Mouse (Mus musculus) midbrain, embryonic 15.5 days (tissue): Measurements from ENCODE around the gene Tmem176a. TPM values are rescaled to one million over a fixed set of nuclear protein-coding genes. Genes with fewer than 3 reads are reported as not detected.
"Not testable (repeated sequence)": the region's sequence is repeated elsewhere in the genome, so short reads cannot be mapped to it uniquely, and the experiment has no call there.

Source experiments
- ATAC-seq: fragments of 200-750 bp; cut with Nextera tagmentation; replicated peaks from 2 replicates; pipeline ENCODE4 v1.8.0; 2017; ENCODE audit warnings: moderate TSS enrichment
- H3K27ac ChIP-seq: fragments of 300-500 bp; sonication (generic); 2 replicates; pipeline ENCODE4 v1.5.1; 2015; ENCODE audit warnings: mild to moderate bottlenecking, inconsistent platforms
- H3K27me3 ChIP-seq: fragments of 300-500 bp; sonication (generic); replicated peaks from 2 replicates; pipeline ENCODE4 v1.6.1; 2015; ENCODE audit warnings: inconsistent platforms
- H3K36me3 ChIP-seq: fragments of 300-500 bp; sonication (generic); replicated peaks from 2 replicates; pipeline ENCODE4 v1.6.1; 2015; ENCODE audit warnings: inconsistent platforms
- H3K4me1 ChIP-seq: fragments of 300-500 bp; sonication (generic); 2 replicates; pipeline ENCODE4 v1.6.1; 2015; ENCODE audit warnings: inconsistent platforms
- H3K4me2 ChIP-seq: fragments of 300-500 bp; sonication (generic); 2 replicates; pipeline ENCODE4 v1.6.1; 2015; ENCODE audit warnings: inconsistent platforms, mild to moderate bottlenecking, moderate library complexity
- H3K4me3 ChIP-seq: fragments of 300-500 bp; sonication (generic); 2 replicates; pipeline ENCODE4 v1.5.1; 2015; ENCODE audit warnings: mild to moderate bottlenecking, inconsistent platforms
- H3K9ac ChIP-seq: fragments of 300-500 bp; sonication (generic); 2 replicates; pipeline ENCODE4 v1.6.1; 2015; ENCODE audit warnings: mild to moderate bottlenecking, inconsistent platforms
- H3K9me3 ChIP-seq: fragments of 300-500 bp; sonication (generic); 2 replicates; pipeline ENCODE4 v1.6.1; 2016; ENCODE audit warnings: inconsistent platforms
- WGBS: fragments of 180-500 bp; shearing (Covaris S2); methylation state at CpG from one replicate; pipeline ENCODE4 v1.1.7; 2015; ENCODE audit warnings: mixed read lengths; 5-methylcytosine and 5-hydroxymethylcytosine counted together
- polyA plus RNA-seq: library from polyadenylated mRNA; unstranded; fragments of >200 nt; fragmentation: Nextera tagmentation; extraction: Ambion mirVana; gene quantifications from 2 replicates; pipeline ENCODE4 v1.2.1, GENCODE M21; 2015

The Tmem176a gene
- polyA plus RNA-seq = 15.0 and 16.1 TPM in 2 replicates

- peak within 1 kb of the TSS; percentile 78 for H3K27ac ChIP-seq
- peak; percentile 37 for ATAC-seq
- H3K9me3 ChIP-seq = no peaks in the 10 kb centered on the region
- H3K27me3 ChIP-seq = no peaks in the 10 kb centered on the region
- H3K4me3 ChIP-seq = peak within 1 kb of the TSS; percentile 41
- peak within 1 kb of the TSS; percentile 58 for H3K4me2 ChIP-seq
- peaks cover 29% of the 10 kb centered on the region for H3K4me1 ChIP-seq
- 24% methylated on average over 7 of the region's 7 CpGs for WGBS
- no peaks in the 10 kb centered on the region for H3K36me3 ChIP-seq
- peak within 1 kb of the TSS; percentile 46 for H3K9ac ChIP-seq
Measured at GRCm38 (mm10) chr6:48840371-48840969, at the start of gene Tmem176a. TSS of gene Tmem176a (plus strand) at chr6:48840919.

DNA sequence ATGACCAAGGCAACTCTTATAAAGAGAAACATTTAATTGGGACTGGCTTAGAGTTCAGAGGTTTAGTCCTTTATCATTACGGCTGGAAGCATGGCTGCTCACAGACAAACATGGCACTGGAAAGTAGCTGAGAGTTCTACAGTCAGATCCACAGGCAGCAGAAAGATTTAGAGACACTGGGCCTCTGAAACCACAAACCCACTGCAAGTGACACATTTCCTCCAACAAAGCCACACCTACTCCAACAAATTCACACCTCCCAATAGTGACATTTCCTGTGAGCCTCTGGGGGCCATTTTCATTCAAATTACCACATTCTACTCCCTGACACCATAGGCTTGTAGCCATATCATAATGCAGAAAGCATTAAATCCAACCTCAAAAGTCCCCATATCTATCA is 38.8 kb upstream of the Tmem176a start:
- Histone ChIP-seq H3K27me3 (no peaks in the 10 kb centered on the region), H3K4me1 (no peaks in the 10 kb centered on the region), H3K27ac (no peak overlapping the region), H3K36me3 (no peaks in the 10 kb centered on the region), H3K9me3 (no peaks in the 10 kb centered on the region), H3K9ac (no peak overlapping the region), H3K4me3 (no peak overlapping the region), H3K4me2 (no peak overlapping the region)
- ATAC-seq = no peak
- 92% methylated on average over 1 of the region's 1 CpGs for whole genome bisulfite sequencing

DNA sequence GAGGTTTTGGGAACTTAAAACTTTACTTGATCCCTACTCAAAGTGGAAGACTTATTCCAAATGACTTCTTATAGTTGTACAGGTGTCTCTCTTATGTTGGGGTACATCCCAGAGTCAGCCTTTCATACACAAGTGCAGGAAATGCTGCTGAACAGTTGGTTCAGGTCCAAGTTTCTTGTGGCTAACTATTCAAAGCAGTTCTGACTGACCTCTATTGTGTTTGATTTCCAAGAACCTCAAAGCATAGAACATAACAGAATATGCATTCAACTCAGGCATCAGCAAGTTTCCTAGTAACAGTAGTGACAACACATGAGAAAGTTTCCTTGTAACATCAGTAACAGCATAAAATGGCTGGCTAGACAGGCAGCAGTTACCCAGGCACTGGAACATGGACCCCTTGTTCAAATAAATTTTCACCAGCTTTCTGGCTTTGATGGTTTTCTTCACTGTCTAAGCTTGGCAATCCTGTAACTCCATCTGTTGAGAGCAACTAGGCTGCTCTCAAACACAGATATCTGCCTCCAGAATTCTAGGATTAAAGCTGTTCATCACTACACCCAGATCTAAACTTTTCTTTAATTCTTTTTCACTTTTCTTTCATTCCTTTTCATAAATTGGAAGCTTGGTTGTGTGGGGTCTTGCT is 37.2 kb upstream of the Tmem176a start:
- Histone ChIP-seq H3K4me1 (no peaks in the 10 kb centered on the region), H3K27ac (no peak overlapping the region), H3K4me3 (no peak overlapping the region), H3K9ac (no peak overlapping the region), H3K36me3 (no peaks in the 10 kb centered on the region), H3K9me3 (no peaks in the 10 kb centered on the region), H3K4me2 (no peak overlapping the region), H3K27me3 (no peaks in the 10 kb centered on the region)
- no peak for ATAC-seq

DNA sequence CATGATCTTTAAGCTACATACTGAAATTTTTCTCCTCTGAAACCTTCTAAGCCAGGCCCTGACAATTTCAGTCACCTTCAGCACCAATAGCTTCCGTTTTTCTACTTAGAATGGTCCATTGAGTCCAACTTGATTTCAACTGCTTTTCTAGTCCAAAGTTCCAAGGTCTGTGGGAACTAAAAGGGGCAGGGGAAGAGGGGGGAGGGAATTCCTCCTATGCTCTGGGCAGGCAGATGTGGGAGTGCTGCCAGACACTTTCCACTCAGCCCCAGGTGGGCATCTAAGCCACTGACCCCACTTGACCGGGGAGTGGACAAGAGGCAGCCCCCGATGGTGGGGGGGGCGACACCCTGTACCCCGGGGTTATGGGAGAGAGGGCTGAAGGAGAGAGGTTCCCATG is 36.4 kb upstream of the Tmem176a start:
- Histone ChIP-seq H3K27me3 (no peaks in the 10 kb centered on the region), H3K27ac (no peak overlapping the region), H3K4me3 (no peak overlapping the region), H3K4me1 (no peaks in the 10 kb centered on the region), H3K9ac (no peak overlapping the region), H3K36me3 (no peaks in the 10 kb centered on the region), H3K4me2 (no peak overlapping the region), H3K9me3 (no peaks in the 10 kb centered on the region)
- WGBS = 90% methylated on average over 5 of the region's 5 CpGs
- ATAC-seq = no peak

DNA sequence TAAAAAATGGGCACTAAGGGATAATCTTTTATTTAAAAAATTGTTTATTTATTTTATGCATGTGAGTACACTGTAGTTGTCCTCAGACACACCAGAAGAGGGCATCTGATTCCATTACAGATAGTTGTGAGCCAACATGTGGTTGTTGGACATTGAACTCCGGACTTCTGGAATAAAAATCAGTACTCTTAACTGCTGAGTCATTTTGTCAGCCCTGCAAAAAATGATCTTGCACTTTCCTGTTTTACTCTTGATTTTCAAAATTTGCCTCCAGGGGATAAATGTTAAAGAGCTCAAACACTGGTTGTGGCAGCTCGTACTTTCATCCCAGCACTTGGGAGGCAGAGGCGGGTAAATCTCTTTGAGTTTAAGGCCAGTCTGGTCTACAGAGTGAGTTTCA is 34.0 kb upstream of the Tmem176a start:
- Histone ChIP-seq H3K4me2 (no peak overlapping the region), H3K9me3 (no peaks in the 10 kb centered on the region), H3K4me3 (no peak overlapping the region), H3K4me1 (no peaks in the 10 kb centered on the region), H3K27me3 (no peaks in the 10 kb centered on the region), H3K27ac (no peak overlapping the region), H3K9ac (no peak overlapping the region), H3K36me3 (no peaks in the 10 kb centered on the region)
- 85% methylated on average over 3 of the region's 3 CpGs for WGBS
- no peak for ATAC-seq

DNA sequence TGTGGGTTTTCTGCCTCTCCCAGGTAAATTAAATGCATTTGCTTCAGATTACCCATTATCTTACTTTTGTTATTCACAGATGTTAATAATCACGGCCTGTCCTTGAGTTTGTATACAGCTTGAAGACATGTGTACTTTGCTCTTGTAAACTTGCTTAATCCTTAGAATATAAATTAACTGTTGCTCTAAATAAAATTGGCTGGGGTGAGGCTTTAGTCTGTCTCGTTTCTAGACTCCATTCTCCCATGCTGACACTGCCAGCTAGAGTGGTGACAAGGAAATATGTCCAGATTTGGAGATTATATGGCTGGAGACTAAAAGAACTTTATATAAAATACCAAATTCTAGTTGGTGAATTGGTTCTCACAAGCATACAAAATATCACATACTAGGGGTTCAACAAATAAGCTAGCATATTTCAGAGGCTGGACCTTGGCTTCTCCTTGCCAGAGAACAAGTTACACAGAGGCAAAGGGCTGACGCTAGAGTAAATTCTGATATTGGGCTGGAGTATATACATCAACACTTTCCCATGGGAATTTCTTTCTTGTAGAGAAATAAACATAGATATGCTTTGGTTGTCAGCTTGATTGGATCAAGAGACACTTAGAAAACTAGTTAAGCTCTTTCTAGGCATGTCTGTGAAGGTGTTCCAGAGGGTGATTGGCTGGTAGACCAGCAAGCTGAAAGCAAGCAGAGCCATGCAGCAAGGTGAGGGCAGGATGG is 31.1 kb upstream of the Tmem176a start:
- Histone ChIP-seq H3K36me3 (no peaks in the 10 kb centered on the region), H3K4me2 (no peak overlapping the region), H3K9me3 (no peaks in the 10 kb centered on the region), H3K27ac (no peak overlapping the region), H3K4me3 (no peak overlapping the region), H3K4me1 (no peaks in the 10 kb centered on the region), H3K9ac (no peak overlapping the region), H3K27me3 (no peaks in the 10 kb centered on the region)
- 83% methylated on average over 3 of the region's 3 CpGs for WGBS
- no peak for ATAC-seq

DNA sequence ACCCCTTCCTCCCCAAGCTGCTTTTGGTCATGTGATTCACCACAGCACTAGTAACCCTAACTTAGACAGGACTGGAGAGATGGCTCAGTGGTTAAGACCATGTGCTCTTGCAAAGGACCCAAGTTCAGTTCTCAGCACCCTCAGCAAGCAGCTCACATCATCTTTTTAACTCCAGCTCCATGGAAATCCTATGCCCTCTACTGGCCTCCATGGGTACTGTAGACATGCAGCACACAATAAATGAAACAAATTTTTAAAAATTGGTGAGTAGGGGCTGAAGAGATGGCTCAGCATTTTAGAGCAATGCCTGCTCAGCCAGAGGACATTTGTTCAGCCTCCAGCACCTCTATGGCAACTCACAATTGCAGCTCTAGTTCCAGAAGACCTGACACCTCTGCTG is 25.7 kb upstream of the Tmem176a start:
- Histone ChIP-seq H3K4me1 (no peaks in the 10 kb centered on the region), H3K36me3 (no peaks in the 10 kb centered on the region), H3K9me3 (no peaks in the 10 kb centered on the region), H3K9ac (no peak overlapping the region), H3K27me3 (no peaks in the 10 kb centered on the region), H3K4me3 (no peak overlapping the region), H3K4me2 (no peak overlapping the region), H3K27ac (no peak overlapping the region)
- ATAC-seq = no peak

DNA sequence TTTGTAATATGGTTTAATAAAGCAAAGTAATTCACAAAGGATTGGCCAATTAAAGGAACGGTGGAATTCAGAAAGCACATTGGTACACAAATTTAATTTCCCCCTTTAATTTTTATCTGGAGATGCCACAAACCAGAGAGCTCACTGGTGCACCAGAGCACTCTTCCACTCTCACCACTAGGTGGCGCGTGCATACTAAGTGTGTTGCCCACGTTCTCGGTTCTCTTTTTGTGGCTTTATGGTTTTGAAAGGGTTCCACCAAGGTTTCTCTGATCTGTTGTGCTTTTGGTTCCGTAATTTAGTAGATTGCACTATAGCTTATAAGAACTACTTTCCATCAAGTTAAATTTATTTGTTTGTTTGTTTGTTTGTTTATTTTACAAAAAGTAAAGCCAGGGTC is 22.9 kb upstream of the Tmem176a start:
- H3K4me3 ChIP-seq = no peak overlapping the region
- no peaks in the 10 kb centered on the region for H3K36me3 ChIP-seq
- H3K27ac ChIP-seq = no peak overlapping the region
- H3K9ac ChIP-seq = no peak overlapping the region
- H3K27me3 ChIP-seq = no peaks in the 10 kb centered on the region
- H3K9me3 ChIP-seq = no peaks in the 10 kb centered on the region
- H3K4me1 ChIP-seq = no peaks in the 10 kb centered on the region
- no peak overlapping the region for H3K4me2 ChIP-seq
- ATAC-seq = no peak
- WGBS = 7% methylated on average over 6 of the region's 6 CpGs

GRCm38 (mm10) chr6:48821991-48822785 is 18.5 kb upstream of the Tmem176a start:
- H3K36me3 ChIP-seq, H3K9me3 ChIP-seq, ATAC-seq, H3K27ac ChIP-seq, H3K27me3 ChIP-seq, H3K9ac ChIP-seq, H3K4me3 ChIP-seq, H3K4me2 ChIP-seq, H3K4me1 ChIP-seq: not testable (repeated sequence)
- WGBS = 85% methylated on average over 7 of the region's 7 CpGs

DNA sequence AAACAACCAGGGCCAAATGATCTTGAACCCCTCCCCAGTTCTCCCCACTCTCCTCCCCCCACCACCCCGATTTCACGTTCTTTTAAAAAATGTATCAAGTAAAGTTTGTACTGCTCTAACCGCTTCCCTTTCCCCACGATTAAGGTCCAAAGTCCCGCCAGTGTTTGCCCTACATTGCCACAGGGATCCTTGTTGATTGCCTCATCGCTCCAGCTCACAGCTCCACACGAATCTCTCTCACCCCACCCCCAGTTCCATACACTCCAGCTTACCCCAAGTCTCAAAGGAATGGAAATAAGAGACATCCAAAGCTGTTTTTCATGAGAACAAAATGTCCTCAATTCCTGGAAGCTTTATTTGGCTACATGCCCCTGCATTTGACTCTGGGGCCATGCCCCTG is 15.7 kb upstream of the Tmem176a start:
- 74% methylated on average over 7 of the region's 7 CpGs for WGBS
- Histone ChIP-seq H3K4me2 (no peak overlapping the region), H3K27ac (no peak overlapping the region), H3K36me3 (no peaks in the 10 kb centered on the region), H3K9ac (no peak overlapping the region), H3K4me3 (no peak overlapping the region), H3K9me3 (no peaks in the 10 kb centered on the region), H3K27me3 (no peaks in the 10 kb centered on the region), H3K4me1 (no peaks in the 10 kb centered on the region)
- no peak for ATAC-seq

GRCm38 (mm10) chr6:48828976-48829375 is 11.7 kb upstream of the Tmem176a start:
- Histone ChIP-seq H3K4me2 (no peak overlapping the region), H3K9me3 (no peaks in the 10 kb centered on the region), H3K27me3 (no peaks in the 10 kb centered on the region), H3K36me3 (peaks cover 9% of the 10 kb centered on the region), H3K4me1 (no peaks in the 10 kb centered on the region), H3K9ac (no peak overlapping the region), H3K4me3 (no peak overlapping the region), H3K27ac (no peak overlapping the region)
- WGBS = 96% methylated on average over 1 of the region's 1 CpGs
- ATAC-seq = no peak

GRCm38 (mm10) chr6:48829651-48830050 is 11.1 kb upstream of the Tmem176a start:
- Histone ChIP-seq H3K9ac (no peak overlapping the region), H3K9me3 (no peaks in the 10 kb centered on the region), H3K36me3 (peaks cover 10% of the 10 kb centered on the region), H3K27me3 (no peaks in the 10 kb centered on the region), H3K4me2 (no peak overlapping the region), H3K27ac (no peak overlapping the region), H3K4me3 (no peak overlapping the region), H3K4me1 (no peaks in the 10 kb centered on the region)
- no peak for ATAC-seq
